Mouse (Mus musculus) hindbrain, embryonic 15.5 days (tissue): ENCODE data around the gene Eif3d. TPM values are rescaled to one million over a fixed set of nuclear protein-coding genes. Genes with fewer than 3 reads are reported as not detected.

Source experiments
- ATAC-seq: fragments of 200-750 bp; cut with Nextera tagmentation; 2 replicates; pipeline ENCODE4 v1.8.0; 2017; ENCODE audit warnings: low read depth, moderate number of reproducible peaks, moderate TSS enrichment; ENCODE audit not compliant: low FRiP score
- H3K27ac ChIP-seq: fragments of 300-500 bp; sonication (generic); replicated peaks from 2 replicates; pipeline ENCODE4 v1.5.1; 2015; ENCODE audit warnings: mild to moderate bottlenecking, inconsistent platforms
- H3K27me3 ChIP-seq: fragments of 300-500 bp; sonication (generic); 2 replicates; pipeline ENCODE4 v1.6.1; 2015; ENCODE audit warnings: control low read depth, inconsistent platforms
- H3K36me3 ChIP-seq: fragments of 300-500 bp; sonication (generic); 2 replicates; pipeline ENCODE4 v1.6.1; 2015; ENCODE audit warnings: control low read depth, inconsistent platforms
- H3K4me1 ChIP-seq: fragments of 300-500 bp; sonication (generic); replicated peaks from 2 replicates; pipeline ENCODE4 v1.6.1; 2015; ENCODE audit warnings: control low read depth, inconsistent platforms
- H3K4me2 ChIP-seq: fragments of 300-500 bp; sonication (generic); 2 replicates; pipeline ENCODE4 v1.6.1; 2015; ENCODE audit warnings: moderate library complexity, mild to moderate bottlenecking, inconsistent platforms
- H3K4me3 ChIP-seq: fragments of 300-500 bp; sonication (generic); 2 replicates; pipeline ENCODE4 v1.5.1; 2015; ENCODE audit warnings: mild to moderate bottlenecking, inconsistent platforms
- H3K9ac ChIP-seq: fragments of 300-500 bp; sonication (generic); 2 replicates; pipeline ENCODE4 v1.6.1; 2015; ENCODE audit warnings: inconsistent platforms
- H3K9me3 ChIP-seq: fragments of 300-500 bp; sonication (generic); 2 replicates; pipeline ENCODE4 v1.6.1; 2016; ENCODE audit warnings: control low read depth, inconsistent platforms
- WGBS: fragments of 180-500 bp; shearing (Covaris S2); methylation state at CpG from one replicate; pipeline ENCODE4 v1.1.7; 2015; 5-methylcytosine and 5-hydroxymethylcytosine counted together
- polyA plus RNA-seq: library from polyadenylated mRNA; unstranded; fragments of >200 nt; fragmentation: Nextera tagmentation; extraction: Ambion mirVana; gene quantifications from 2 replicates; pipeline ENCODE4 v1.2.1, GENCODE M21; 2015

The Eif3d gene
- polyA plus RNA-seq, 1 experiment from 2014 or later, result 170 TPM

- WGBS, result 91% methylated on average over 3 of the region's 3 CpGs
- peaks cover 29% of the 10 kb centered on the region for H3K36me3 ChIP-seq
- H3K4me3 ChIP-seq, result no peak overlapping the region
Observed at GRCm38 (mm10) chr15:77914507-77914906, 56.1 kb downstream of the Eif3d start.

GRCm38 (mm10) chr15:77913054-77913453 lies 57.6 kb downstream of the Eif3d start:
- H3K4me3 ChIP-seq, result no peak overlapping the region
- H3K9ac ChIP-seq, result no peak overlapping the region
- no peak overlapping the region for H3K27ac ChIP-seq
- H3K4me2 ChIP-seq, result no peak overlapping the region
- peaks cover 19% of the 10 kb centered on the region for H3K36me3 ChIP-seq
- no peaks in the 10 kb centered on the region for H3K4me1 ChIP-seq
- WGBS, result 90% methylated on average over 8 of the region's 8 CpGs
- no peaks in the 10 kb centered on the region for H3K9me3 ChIP-seq
- H3K27me3 ChIP-seq, result no peaks in the 10 kb centered on the region
- ATAC-seq, result no peak

More at GRCm38 (mm10) chr15:77914507-77914906, 56.1 kb downstream of the Eif3d start:
- Histone ChIP-seq H3K9ac (no peak overlapping the region), H3K4me2 (no peak overlapping the region), H3K27ac (no peak overlapping the region), H3K27me3 (no peaks in the 10 kb centered on the region), H3K9me3 (no peaks in the 10 kb centered on the region), H3K4me1 (no peaks in the 10 kb centered on the region)
- no peak for ATAC-seq

- no peak for ATAC-seq
- H3K9me3 ChIP-seq, result no peaks in the 10 kb centered on the region
- no peak overlapping the region for H3K9ac ChIP-seq
- peaks cover 17% of the 10 kb centered on the region for H3K36me3 ChIP-seq
- H3K4me3 ChIP-seq, result no peak overlapping the region
- no peaks in the 10 kb centered on the region for H3K27me3 ChIP-seq
- WGBS, result 61% methylated on average over 7 of the region's 7 CpGs
- H3K4me2 ChIP-seq, result no peak overlapping the region
- H3K4me1 ChIP-seq, result no peaks in the 10 kb centered on the region
- no peak overlapping the region for H3K27ac ChIP-seq
Observed at GRCm38 (mm10) chr15:77912585-77912984, 58.0 kb downstream of the Eif3d start.

- H3K9me3 ChIP-seq, result no peaks in the 10 kb centered on the region
- ATAC-seq, result no peak
- WGBS, result 68% methylated on average over 5 of the region's 5 CpGs
- H3K9ac ChIP-seq, result no peak overlapping the region
- H3K4me1 ChIP-seq, result no peaks in the 10 kb centered on the region
- H3K36me3 ChIP-seq, result peaks cover 17% of the 10 kb centered on the region
- H3K27me3 ChIP-seq, result no peaks in the 10 kb centered on the region
- H3K4me2 ChIP-seq, result no peak overlapping the region
- H3K27ac ChIP-seq, result no peak overlapping the region
- H3K4me3 ChIP-seq, result no peak overlapping the region
Observed at GRCm38 (mm10) chr15:77912048-77912447, 58.6 kb downstream of the Eif3d start.

GRCm38 (mm10) chr15:77911065-77911464 lies 59.5 kb downstream of the Eif3d start:
- no peaks in the 10 kb centered on the region for H3K9me3 ChIP-seq
- no peak overlapping the region for H3K4me2 ChIP-seq
- H3K4me3 ChIP-seq, result no peak overlapping the region
- H3K4me1 ChIP-seq, result no peaks in the 10 kb centered on the region
- peaks cover 6% of the 10 kb centered on the region; the same call in 1 of the 2 replicates for H3K27me3 ChIP-seq
- H3K27ac ChIP-seq, result no peak overlapping the region
- no peak for ATAC-seq
- no peak overlapping the region for H3K9ac ChIP-seq
- WGBS, result 53% methylated on average over 2 of the region's 2 CpGs
- peaks cover 17% of the 10 kb centered on the region for H3K36me3 ChIP-seq

Other genes starting within 250 kb of the Eif3d start
- 0.37 TPM in 1 of 2 replicates, not detected in the other for gene Apol9b, start 241.8 kb downstream of the Eif3d start, polyA plus RNA-seq
- 0.22 and 0.25 TPM in 2 replicates for gene Apol8, start 213.8 kb downstream of the Eif3d start, polyA plus RNA-seq
- 11.8 and 12.0 TPM in 2 replicates for gene Myh9, start 128.6 kb downstream of the Eif3d start, polyA plus RNA-seq
- gene Txn2, start 41.8 kb downstream of the Eif3d start, polyA plus RNA-seq, result 211 and 212 TPM in 2 replicates
- 8.5 and 9.1 TPM in 2 replicates for gene Foxred2, start 14.1 kb downstream of the Eif3d start, polyA plus RNA-seq
- gene Cacng2, start 149.2 kb upstream of the Eif3d start, polyA plus RNA-seq, result 16.5 and 17.4 TPM in 2 replicates
- 102 and 109 TPM in 2 replicates for gene Ift27, start 203.3 kb upstream of the Eif3d start, polyA plus RNA-seq
- 7.6 and 9.0 TPM in 2 replicates for gene Pvalb, start 235.6 kb upstream of the Eif3d start, polyA plus RNA-seq